Mouse (Mus musculus) layer of hippocampus, adult 9-11 months (tissue): ENCODE results near the gene Aip.
"Not testable (repeated sequence)": the region's sequence is repeated elsewhere in the genome, so short reads cannot be mapped to it uniquely, and the experiment has no call there.

Source experiments
- DNase-seq: peaks from one replicate; pipeline ENCODE4 v3.0.0; 2022

Gene Aip

GRCm38 (mm10) chr19:4134354-4134753 lies 8.7 kb upstream of the Aip start:
- no peak for DNase-seq

- DNase-seq = no peak
Observed at GRCm38 (mm10) chr19:4131768-4132167, 6.1 kb upstream of the Aip start.

GRCm38 (mm10) chr19:4131075-4131474 lies 5.4 kb upstream of the Aip start:
- DNase-seq = no peak

- no peak for DNase-seq
Observed at GRCm38 (mm10) chr19:4130106-4130505, 4.4 kb upstream of the Aip start.

GRCm38 (mm10) chr19:4129462-4129861 lies 3.8 kb upstream of the Aip start:
- no peak for DNase-seq

GRCm38 (mm10) chr19:4126759-4127495 lies 1.3 kb upstream of the Aip start:
- no peak for DNase-seq

- DNase-seq = not testable (repeated sequence)
Observed at GRCm38 (mm10) chr19:4125268-4125667, 390 bp downstream of the Aip start.

GRCm38 (mm10) chr19:4124432-4124831 lies 1.2 kb downstream of the Aip start:
- DNase-seq = no peak

- no peak for DNase-seq
Observed at GRCm38 (mm10) chr19:4122411-4123370, 3.0 kb downstream of the Aip start.

- DNase-seq = not testable (repeated sequence)
Observed at GRCm38 (mm10) chr19:4121896-4122295, 3.8 kb downstream of the Aip start.

GRCm38 (mm10) chr19:4121097-4121805 lies 4.4 kb downstream of the Aip start:
- DNase-seq = peak; percentile 98

- DNase-seq = no peak
Observed at GRCm38 (mm10) chr19:4120496-4120895, 5.2 kb downstream of the Aip start.

GRCm38 (mm10) chr19:4119716-4120487 lies 5.8 kb downstream of the Aip start:
- DNase-seq = no peak

GRCm38 (mm10) chr19:4118350-4118749 lies 7.3 kb downstream of the Aip start:
- no peak for DNase-seq

- DNase-seq = no peak
Observed at GRCm38 (mm10) chr19:4117006-4117405, 8.7 kb downstream of the Aip start.

GRCm38 (mm10) chr19:4115816-4116215 lies 9.8 kb downstream of the Aip start:
- DNase-seq = no peak

- DNase-seq = no peak
Observed at GRCm38 (mm10) chr19:4115144-4115543, 10.5 kb downstream of the Aip start.

- DNase-seq = no peak
Observed at GRCm38 (mm10) chr19:4114551-4114950, 11.1 kb downstream of the Aip start.

- DNase-seq = no peak
Observed at GRCm38 (mm10) chr19:4113806-4114230, 11.8 kb downstream of the Aip start.

- DNase-seq = peak; percentile 91
Observed at GRCm38 (mm10) chr19:4113186-4113805, 12.4 kb downstream of the Aip start.

- no peak for DNase-seq
Observed at GRCm38 (mm10) chr19:4112063-4112960, 13.3 kb downstream of the Aip start.
